Mouse (Mus musculus) spleen, adult 2 months (tissue): ENCODE measurements around the gene Mcidas. TPM values are rescaled to one million over a fixed set of nuclear protein-coding genes. Genes with fewer than 3 reads are reported as not detected.

Source experiments
- DNase-seq, 2 experiments: peaks; one replicate each; pipeline versions ENCODE4 v3.0.0 to v3.0.0-alpha.2; 2012 to 2021; ENCODE audit warnings: low spot score in 2 of 2, low read depth in 1 of 2
- H3K27ac ChIP-seq: fragments of 200-500 bp; 2 replicates; pipeline ENCODE4 v1.5.1; 2012; ENCODE audit warnings: low read length, inconsistent platforms; ENCODE audit not compliant: insufficient read depth
- H3K27me3 ChIP-seq: fragments of 200-500 bp; 2 replicates; pipeline ENCODE4 v1.6.1; 2012; ENCODE audit warnings: mild to moderate bottlenecking, moderate library complexity, low read length, inconsistent platforms; ENCODE audit not compliant: control insufficient read depth, insufficient read depth
- H3K36me3 ChIP-seq: fragments of 200-500 bp; 2 replicates; pipeline ENCODE4 v1.6.1; 2012; ENCODE audit warnings: mild to moderate bottlenecking, low read length, inconsistent platforms; ENCODE audit not compliant: control insufficient read depth, insufficient read depth
- H3K4me1 ChIP-seq: fragments of 200-500 bp; 2 replicates; pipeline ENCODE4 v1.6.1; 2011; ENCODE audit warnings: inconsistent platforms; ENCODE audit not compliant: control insufficient read depth, insufficient read depth, insufficient read length
- H3K4me3 ChIP-seq: fragments of 200-500 bp; 2 replicates; pipeline ENCODE4 v1.5.1; 2011; ENCODE audit warnings: mild to moderate bottlenecking, inconsistent platforms; ENCODE audit not compliant: insufficient read depth, insufficient read length; ENCODE audit errors: extremely low read depth
- CTCF ChIP-seq: fragments of 200-500 bp; IDR thresholded peaks from 2 replicates; pipeline ENCODE4 v1.5.1; 2011; ENCODE audit warnings: mild to moderate bottlenecking, inconsistent platforms; ENCODE audit not compliant: insufficient read depth, insufficient read length, insufficient replicate concordance; ENCODE audit errors: extremely low read depth
- POLR2A ChIP-seq: fragments of 200-500 bp; IDR thresholded peaks from 2 replicates; pipeline ENCODE4 v1.6.1; 2011; ENCODE audit warnings: low read depth, low read length, inconsistent platforms
- WGBS: fragments of 180-500 bp; shearing (Covaris S2); methylation state at CpG from one replicate; pipeline ENCODE4 v1.1.7; 2018; 5-methylcytosine and 5-hydroxymethylcytosine counted together
- polyA plus RNA-seq: library from polyadenylated mRNA; depleted of rRNA; stranded (reverse); fragments of >200 nt; gene quantifications from 2 replicates; pipeline ENCODE4 v1.2.3, GENCODE M21; 2012; rRNA removed

Gene Mcidas
- polyA plus RNA-seq: not detected in 2 replicates

DNA sequence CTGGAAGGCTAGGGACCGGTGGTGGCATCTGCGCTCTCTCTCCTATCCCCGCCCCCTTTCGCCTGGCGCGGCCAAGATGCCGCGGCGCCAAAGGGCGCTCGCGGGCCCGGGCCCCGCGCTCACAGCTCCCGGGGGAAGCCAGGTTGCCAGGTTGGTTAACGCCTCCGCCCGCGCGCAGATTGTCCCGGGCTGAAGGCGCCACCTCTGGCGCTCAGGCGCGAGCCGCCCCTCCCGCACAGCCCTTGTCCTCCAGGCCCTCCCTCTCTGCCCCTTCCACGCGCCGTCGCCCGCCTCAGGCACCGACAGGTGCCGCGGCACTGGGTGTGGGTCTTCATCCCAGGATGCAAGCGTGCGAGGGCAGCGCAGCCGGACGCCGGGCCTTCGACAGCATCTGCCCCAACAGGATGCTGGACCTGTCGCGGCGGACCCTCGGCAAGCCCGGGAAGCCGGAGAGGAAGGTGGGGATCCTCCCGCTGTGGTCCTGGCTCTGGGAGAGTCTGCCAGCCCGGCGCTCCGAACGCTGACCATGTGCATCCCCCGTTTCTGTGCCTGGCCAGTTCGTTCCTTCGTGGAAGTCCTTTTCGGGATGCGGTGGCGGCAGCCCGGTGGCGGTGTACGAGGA, at the start of gene Mcidas:
Gene Mcidas (plus strand): TSS at position 315 of the 622 bp plus-strand sequence.
- WGBS: 2% methylated on average over 63 of the region's 63 CpGs
- Histone ChIP-seq H3K4me1 (peaks cover 15% of the 10 kb centered on the region), H3K4me3 (peak within 1 kb of the TSS; percentile 46), H3K36me3 (no peaks in the 10 kb centered on the region), H3K27ac (no peak within 1 kb of the TSS), H3K27me3 (peaks cover 28% of the 10 kb centered on the region)
- no peak for DNase-seq
- TF ChIP-seq POLR2A (no peak), CTCF (no peak)

DNA sequence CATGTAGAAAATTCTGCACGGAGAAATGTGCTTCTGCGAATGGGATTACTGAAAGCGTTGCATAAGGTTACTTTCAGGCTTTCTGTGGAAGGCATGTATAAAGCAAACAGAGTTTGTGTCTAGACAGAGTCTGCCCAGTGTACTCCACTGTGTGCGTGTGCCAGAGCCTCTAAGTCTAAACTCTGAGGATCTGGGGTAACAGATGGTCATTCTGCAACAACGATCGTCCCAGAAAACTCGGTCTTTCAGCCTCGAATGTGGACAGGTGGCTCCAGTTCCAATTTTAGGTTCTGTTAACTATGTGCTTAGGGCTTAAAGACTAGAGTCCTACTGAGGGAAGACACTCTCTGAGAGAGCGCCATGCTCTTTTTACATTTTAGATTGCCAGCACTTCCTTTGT, 48.3 kb upstream of the Mcidas start:
- no peak for TF ChIP-seq POLR2A
- TF ChIP-seq CTCF: no peak
- H3K4me1 ChIP-seq: no peaks in the 10 kb centered on the region
- no peak for DNase-seq
- no peaks in the 10 kb centered on the region for H3K27me3 ChIP-seq
- WGBS: 96% methylated on average over 9 of the region's 9 CpGs
- no peak overlapping the region for H3K27ac ChIP-seq
- no peak overlapping the region for H3K4me3 ChIP-seq
- peaks cover 33% of the 10 kb centered on the region for H3K36me3 ChIP-seq

DNA sequence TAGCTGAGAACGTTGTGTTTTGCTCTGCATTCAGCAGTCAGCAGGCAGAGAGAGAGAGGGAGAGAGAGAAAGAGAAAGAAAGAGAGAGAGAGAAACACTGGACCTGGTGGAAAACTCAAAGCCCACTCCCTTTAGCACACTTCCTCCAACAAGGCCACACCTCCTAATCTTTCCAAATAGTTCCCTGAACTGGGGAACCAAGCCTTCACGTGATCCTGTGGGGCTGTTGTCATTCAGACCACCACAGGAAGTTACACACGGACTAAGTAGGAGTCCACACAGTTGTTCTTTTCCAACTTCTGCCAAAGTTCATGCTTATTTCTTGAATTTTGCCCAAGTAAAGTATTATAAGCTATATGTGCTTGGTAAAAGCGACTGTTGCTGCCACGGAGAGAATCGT, 47.7 kb upstream of the Mcidas start:
- TF ChIP-seq POLR2A (no peak), CTCF (no peak)
- peaks cover 33% of the 10 kb centered on the region for H3K36me3 ChIP-seq
- H3K27ac ChIP-seq: no peak overlapping the region
- no peaks in the 10 kb centered on the region for H3K27me3 ChIP-seq
- H3K4me3 ChIP-seq: no peak overlapping the region
- no peaks in the 10 kb centered on the region for H3K4me1 ChIP-seq
- DNase-seq: no peak
- whole genome bisulfite sequencing: 82% methylated on average over 6 of the region's 6 CpGs

DNA sequence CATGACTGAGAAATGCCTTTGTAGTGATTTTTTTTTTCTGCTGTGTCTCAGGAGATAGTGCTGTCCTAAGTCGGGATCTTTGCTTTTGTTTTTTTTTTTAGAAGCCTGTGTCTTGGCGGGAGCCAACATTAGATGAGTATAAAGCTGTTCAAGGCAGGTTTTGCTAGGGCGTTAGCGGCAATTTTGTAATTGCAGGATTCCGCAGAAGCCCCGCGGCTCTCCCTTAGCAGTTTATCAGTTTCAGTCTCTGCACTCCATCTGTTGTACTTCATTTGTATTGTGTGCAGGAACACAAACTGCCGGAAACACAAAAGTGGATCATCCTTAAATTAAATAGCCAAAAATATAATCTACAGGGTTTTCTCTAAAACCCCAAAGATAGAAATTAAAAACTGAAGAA, 39.6 kb upstream of the Mcidas start:
- Histone ChIP-seq H3K4me3 (no peak overlapping the region), H3K4me1 (no peaks in the 10 kb centered on the region), H3K27me3 (no peaks in the 10 kb centered on the region), H3K36me3 (peaks cover 22% of the 10 kb centered on the region), H3K27ac (no peak overlapping the region)
- 94% methylated on average over 8 of the region's 8 CpGs for WGBS
- no peak for DNase-seq
- no peak for TF ChIP-seq POLR2A
- no peak for TF ChIP-seq CTCF

DNA sequence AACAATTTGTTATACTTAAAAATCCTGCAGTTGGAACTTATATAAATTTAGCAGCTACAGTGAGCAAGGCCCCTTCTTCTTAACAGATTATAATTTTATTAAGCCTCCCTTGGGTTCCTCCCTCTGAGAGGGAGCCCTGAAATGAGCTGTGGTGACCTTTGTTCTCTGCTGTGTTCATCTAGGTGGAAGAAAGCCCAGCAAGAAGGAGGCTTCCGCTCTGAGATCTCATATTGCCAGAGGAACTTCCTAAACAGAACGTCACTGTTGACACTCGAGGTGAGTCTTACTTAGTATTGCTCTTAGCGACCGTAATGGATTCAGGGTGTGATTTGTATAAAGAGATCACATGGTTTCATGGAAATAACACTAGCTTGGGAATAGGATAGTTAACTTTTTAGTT, 30.6 kb upstream of the Mcidas start:
- H3K4me1 ChIP-seq: no peaks in the 10 kb centered on the region
- peaks cover 36% of the 10 kb centered on the region for H3K36me3 ChIP-seq
- H3K27ac ChIP-seq: no peak overlapping the region
- H3K27me3 ChIP-seq: no peaks in the 10 kb centered on the region
- DNase-seq: no peak
- WGBS: 95% methylated on average over 5 of the region's 5 CpGs
- no peak overlapping the region for H3K4me3 ChIP-seq
- TF ChIP-seq POLR2A (no peak), CTCF (no peak)

DNA sequence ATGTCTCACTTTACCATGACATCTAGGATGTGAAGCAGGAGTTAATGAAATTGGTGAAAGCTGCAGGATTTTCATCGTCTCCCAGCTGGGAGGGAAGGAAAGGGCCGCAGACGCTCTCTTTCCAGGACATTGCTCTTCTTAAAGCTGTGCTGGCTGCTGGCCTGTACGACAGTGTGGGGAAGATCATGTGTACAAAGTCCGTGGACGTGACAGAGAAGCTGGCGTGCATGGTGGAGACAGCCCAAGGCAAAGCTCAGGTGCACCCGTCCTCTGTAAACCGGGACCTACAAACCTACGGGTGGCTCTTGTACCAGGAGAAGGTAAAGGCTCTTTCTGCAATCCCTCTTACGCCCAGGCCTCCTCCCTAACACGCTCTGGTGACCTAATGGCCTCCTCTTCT, 29.2 kb upstream of the Mcidas start:
- H3K4me3 ChIP-seq: no peak overlapping the region
- no peak overlapping the region for H3K27ac ChIP-seq
- DNase-seq: no peak
- 95% methylated on average over 12 of the region's 12 CpGs for WGBS
- H3K4me1 ChIP-seq: no peaks in the 10 kb centered on the region
- TF ChIP-seq CTCF (no peak), POLR2A (no peak)
- H3K27me3 ChIP-seq: no peaks in the 10 kb centered on the region
- peaks cover 36% of the 10 kb centered on the region for H3K36me3 ChIP-seq

DNA sequence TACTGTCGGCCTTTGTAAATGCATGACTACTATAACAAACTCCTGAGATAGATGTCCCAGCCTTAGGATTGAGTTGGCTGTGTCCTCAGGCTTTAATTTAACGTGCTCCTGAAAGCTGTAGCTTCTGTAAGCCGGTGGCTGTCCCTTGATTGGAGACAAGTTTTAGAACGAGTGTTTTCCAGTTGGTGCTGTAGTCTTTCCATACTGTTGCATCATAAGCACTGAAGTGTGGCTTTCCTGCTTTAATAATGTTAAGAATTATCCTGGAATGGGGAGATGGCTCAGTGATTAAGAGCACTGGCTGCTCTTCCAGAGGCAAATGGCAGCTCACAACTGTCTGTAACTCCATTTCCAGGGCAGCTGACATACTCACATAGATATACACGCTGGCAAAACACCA, 26.4 kb upstream of the Mcidas start:
- TF ChIP-seq POLR2A: no peak
- no peak for TF ChIP-seq CTCF
- H3K27me3 ChIP-seq: no peaks in the 10 kb centered on the region
- H3K27ac ChIP-seq: no peak overlapping the region
- no peak for DNase-seq
- H3K36me3 ChIP-seq: peaks cover 35% of the 10 kb centered on the region
- H3K4me3 ChIP-seq: no peak overlapping the region
- H3K4me1 ChIP-seq: no peaks in the 10 kb centered on the region
- 96% methylated on average over 5 of the region's 5 CpGs for WGBS

DNA sequence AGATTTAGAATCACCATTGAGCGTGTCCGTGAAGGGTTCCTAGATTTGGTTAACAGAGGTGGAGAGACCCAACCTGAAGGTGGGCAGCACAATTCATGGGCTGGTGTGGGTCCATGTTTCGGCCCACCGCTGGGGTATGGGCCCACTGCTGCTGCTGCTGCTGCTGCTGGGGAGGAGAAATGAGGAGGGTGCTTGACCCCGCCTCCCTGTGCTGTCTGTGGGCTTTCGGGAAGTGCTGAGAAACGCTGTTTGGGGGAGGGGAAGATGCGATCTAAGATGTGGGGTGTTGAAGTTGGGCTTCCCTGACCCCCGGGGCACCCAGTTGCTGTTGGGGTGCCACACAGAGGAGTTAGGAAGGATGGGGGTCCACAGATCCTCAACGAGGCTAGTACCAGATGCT, 16.9 kb upstream of the Mcidas start:
- 29% methylated on average over 10 of the region's 10 CpGs for WGBS
- Histone ChIP-seq H3K4me1 (no peaks in the 10 kb centered on the region), H3K27me3 (no peaks in the 10 kb centered on the region), H3K4me3 (no peak overlapping the region), H3K27ac (no peak overlapping the region), H3K36me3 (no peaks in the 10 kb centered on the region)
- DNase-seq: no peak
- no peak for TF ChIP-seq POLR2A
- TF ChIP-seq CTCF: no peak
